Mouse (Mus musculus) heart, adult 18-20 months (tissue): ENCODE results near the gene Apoh. TPM values are rescaled to one million over a fixed set of nuclear protein-coding genes. Genes with fewer than 3 reads are reported as not detected.

ENCODE experiments used
- DNase-seq, 2 experiments: peaks; one replicate each; pipeline ENCODE4 v3.0.0; 2021 to 2022; ENCODE audit warnings: mixed read lengths in 1 of 2
- long read RNA-seq, 2 experiments: library from polyadenylated mRNA; stranded (forward); transcript quantifications; one replicate each; pipeline ENCODE4 v2.0.0; 2021
- total RNA-seq, 2 experiments: library from RNA; stranded (reverse); gene quantifications; 2 replicates each; pipeline ENCODE4 v1.2.3; 2021

The Apoh gene
- under 1 TPM in 1 of 2 experiments, not detected in 1; 0.22 TPM for total RNA-seq
- long read RNA-seq, experiment 1 = 0 reads
- long read RNA-seq, experiment 2 = 0 reads

- DNase-seq = peak; percentile 79 to 83
Observed at GRCm38 (mm10) chr11:108342781-108343768, at the start of gene Apoh. Gene Apoh (plus strand): TSS chr11:108343354.

- no peak for DNase-seq
Observed at GRCm38 (mm10) chr11:108293843-108294242, 49.3 kb upstream of the Apoh start.

DNA sequence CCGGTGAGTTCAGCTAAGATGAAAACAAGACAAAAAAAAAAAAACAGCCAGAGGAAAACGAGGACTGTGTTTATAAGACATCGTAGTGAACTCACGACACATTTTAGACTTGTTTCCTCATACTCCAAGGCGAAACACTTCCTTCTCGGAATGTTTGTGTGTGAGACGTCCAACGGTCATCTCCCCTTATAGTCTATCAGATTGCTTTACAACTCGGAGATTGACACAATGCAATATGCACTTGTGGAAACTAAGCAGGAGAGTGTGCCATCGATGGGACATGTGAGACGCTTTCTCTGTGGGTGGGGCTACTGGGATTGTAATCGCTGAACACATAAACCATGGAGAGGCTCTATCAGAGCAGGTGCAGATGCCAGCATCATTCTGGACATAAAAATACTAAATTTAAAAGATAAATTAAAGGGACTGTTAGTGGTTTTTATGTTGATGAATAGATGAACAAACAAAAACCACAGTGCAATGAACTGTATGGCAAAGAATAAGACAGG, 48.8 kb upstream of the Apoh start:
- no peak for DNase-seq

GRCm38 (mm10) chr11:108295373-108295772, 47.8 kb upstream of the Apoh start:
- DNase-seq = no peak

DNA sequence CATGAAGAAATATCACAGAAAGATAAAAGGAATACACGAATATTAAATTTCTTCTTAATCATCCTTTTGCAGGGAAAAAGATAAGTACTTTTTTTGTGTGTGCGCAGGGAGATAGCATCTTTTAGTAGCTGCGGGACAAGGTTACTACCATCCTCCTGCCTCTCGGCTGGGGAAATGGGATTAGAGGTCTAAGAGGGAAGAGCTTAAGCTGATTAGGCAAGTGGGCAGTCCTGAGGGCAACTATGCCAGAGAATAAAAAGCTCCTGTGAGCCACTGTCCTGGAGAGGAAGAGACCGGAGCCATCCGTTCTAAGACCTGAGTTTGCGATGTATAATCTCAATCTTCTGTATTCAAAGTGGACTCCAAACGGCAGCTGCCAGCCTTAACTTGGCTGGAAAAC, 45.2 kb upstream of the Apoh start:
- no peak for DNase-seq

- DNase-seq = peak; percentile 36 to 42
Observed at GRCm38 (mm10) chr11:108299913-108300312, 43.2 kb upstream of the Apoh start.

- DNase-seq = peak in 1 of 2 experiments; percentile 20
Observed at GRCm38 (mm10) chr11:108300443-108300842, 42.7 kb upstream of the Apoh start.

GRCm38 (mm10) chr11:108301036-108301435, 42.1 kb upstream of the Apoh start:
- peak in 1 of 2 experiments; percentile 20 for DNase-seq

- no peak for DNase-seq
Observed at GRCm38 (mm10) chr11:108301796-108302490, 41.2 kb upstream of the Apoh start.

DNA sequence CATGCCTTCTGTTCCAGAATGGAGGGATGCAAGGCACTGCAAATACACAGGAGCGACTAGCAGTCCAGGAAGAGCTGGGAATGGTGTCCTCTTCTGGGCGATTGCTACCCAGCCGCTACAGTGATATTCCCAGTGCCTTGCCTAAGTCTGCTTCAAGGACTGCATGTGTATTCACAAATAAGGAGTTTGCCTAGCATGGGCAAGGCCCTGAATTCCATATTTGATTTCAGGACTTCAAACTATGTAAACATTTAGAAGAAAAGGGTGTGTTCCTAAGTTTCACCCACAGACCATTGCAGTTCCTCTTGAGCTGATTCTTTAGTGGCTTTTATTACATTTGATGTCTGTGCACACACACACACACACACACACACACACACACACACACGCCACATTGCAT, 39.4 kb upstream of the Apoh start:
- DNase-seq = no peak

DNA sequence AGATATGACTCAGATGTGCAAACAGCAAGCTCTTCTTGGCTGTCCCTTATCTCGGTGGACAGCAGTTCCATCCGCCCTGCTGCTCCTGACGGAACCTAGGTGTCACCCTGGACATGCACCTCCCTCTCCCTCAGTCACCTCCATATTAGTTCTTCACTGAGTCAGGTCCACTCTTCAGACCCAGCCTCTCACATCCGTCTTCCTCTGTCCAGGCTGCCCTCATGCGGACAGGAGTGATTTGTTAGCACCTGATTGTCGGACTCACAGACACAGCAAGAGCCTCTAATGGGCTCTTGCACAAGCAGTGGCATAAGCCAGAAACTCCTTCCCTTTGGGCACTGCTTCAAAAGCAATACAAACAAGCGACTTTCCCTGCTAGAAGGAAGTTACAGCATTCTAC, 35.9 kb upstream of the Apoh start:
- peak in 1 of 2 experiments; percentile 15 for DNase-seq

GRCm38 (mm10) chr11:108308253-108308652, 34.9 kb upstream of the Apoh start:
- DNase-seq = no peak

DNA sequence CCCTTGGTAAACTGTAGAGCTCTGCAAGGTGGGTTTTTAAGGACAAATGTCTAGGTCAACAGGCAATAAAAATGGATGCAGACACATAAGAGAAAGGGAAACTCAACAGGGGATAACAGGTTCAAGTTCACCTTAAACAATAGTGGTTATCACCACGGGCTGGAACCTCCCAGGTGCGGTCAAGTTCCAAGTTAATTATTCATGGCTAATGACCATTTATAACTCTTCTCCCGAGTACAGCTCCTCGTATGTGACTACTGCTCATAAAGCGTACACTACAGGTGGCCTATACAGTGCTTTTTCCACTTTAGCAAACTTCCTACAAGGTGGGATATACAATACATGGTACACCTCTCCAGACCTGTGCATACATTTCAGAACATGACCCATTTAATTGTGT, 33.4 kb upstream of the Apoh start:
- no peak for DNase-seq

- no peak for DNase-seq
Observed at GRCm38 (mm10) chr11:108311912-108312311, 31.2 kb upstream of the Apoh start.

DNA sequence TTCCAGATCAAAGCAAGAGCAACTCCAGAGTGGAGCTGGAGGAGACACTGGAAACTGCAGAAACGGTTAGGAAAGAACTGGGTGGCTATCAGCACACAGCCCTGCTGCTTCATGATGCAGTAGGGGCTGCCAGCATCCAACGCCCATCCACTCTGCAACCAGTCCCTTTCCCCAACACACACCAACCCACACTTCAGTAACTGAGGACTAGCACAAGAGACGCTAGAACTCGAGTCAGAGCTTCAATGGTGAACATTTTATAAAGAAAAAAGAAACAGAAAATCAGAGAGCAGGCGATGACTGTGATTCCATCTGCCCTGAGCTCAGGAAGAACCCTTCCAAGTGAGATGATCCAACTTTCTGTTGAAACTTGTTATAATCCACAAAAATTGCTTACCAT, 30.6 kb upstream of the Apoh start:
- no peak for DNase-seq

DNA sequence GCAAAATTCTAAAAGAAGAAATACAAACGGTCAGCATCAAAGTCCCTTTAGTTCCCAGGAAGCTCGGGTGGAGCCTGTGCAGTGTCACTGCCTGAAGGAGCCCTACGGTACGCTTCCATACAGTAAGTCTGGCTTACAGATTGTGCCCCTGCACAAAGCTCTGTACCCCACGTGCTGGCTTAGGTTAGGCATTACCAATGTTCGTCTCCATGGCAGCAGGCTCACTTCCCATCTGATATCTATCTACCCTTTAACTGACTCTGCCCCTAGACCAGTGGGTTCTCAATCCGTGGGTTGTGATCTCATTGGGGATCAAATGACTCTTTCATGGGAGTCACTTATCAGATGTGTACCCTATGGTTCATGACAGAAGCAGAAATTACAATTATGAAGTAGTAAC, 27.4 kb upstream of the Apoh start:
- DNase-seq = no peak

GRCm38 (mm10) chr11:108317878-108318277, 25.3 kb upstream of the Apoh start:
- no peak for DNase-seq

GRCm38 (mm10) chr11:108319162-108319561, 24.0 kb upstream of the Apoh start:
- no peak for DNase-seq

DNA sequence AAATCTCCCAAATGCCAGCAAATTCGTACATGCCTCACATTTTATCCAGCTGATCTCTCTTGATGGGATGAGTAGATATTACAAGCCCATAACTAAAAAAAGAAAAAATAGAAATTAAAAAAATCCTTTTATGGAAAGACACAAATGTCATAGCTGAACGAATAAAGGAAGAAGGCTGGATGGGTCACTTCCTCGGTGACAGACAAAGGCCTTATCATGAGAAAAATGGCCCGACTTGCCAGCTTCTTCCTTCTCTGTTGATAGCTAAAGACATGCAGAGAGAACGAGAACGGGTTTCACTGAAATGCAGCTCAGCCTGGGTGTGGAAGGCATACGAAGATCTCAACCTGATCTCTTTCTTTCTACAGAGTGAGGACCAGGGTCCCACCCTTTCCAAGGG, 22.6 kb upstream of the Apoh start:
- DNase-seq = no peak

DNA sequence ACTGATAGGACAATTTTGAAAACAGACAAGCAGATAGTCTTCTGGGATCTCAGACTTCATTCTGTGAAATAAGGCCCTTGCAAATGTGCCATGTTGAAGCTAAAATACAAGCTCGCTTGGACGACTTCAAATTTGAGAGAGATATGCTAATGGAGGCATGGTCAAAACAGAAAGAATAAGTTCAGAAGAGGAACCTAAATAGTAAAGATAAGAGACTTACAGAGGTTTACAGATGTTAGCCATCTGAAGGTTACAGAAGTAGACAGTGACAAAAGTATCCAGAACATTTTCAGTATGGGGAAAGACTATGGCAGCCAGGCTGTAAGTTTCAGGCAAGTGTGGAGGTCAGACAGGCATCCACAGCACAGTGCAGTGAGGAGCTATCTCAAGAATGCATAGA, 21.0 kb upstream of the Apoh start:
- DNase-seq = no peak

DNA sequence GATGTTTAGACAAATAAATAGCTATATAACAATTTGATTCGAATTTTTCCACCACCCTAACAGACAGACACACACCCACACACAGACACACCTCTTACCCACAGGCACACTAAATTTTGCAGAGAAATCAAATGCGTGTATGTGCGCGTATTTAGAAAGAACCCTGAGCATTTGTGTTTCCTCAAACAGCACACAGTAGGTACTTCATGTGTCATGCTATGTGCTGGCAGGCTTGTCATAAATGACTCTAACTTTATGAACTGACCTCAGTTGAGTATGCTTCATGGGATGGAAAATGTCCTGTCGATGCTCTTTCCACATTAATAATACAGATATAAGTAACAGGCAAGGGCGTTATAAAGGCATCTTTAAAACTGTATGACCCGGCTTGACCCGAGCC, 17.2 kb upstream of the Apoh start:
- DNase-seq = no peak

GRCm38 (mm10) chr11:108330818-108331217, 12.3 kb upstream of the Apoh start:
- DNase-seq = no peak

DNA sequence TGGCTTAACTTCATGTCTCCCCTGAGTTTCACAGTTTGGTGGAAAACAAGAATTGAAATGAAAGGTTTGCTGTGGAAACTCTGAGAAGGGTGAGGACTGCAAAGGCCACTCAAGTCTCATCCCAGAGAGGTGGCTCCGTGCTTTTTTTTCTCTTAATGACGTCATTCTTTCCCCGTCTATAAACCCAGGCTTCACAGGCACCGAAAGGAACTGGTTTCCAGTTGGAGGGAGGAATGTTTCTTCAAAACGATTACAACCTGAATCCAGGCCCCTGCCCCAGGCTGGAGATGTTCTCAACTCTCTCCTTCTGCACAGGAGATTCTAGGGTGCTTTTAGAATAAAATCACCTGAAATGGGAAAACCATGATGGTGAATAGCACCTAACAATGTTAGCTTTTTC, 10.1 kb upstream of the Apoh start:
- DNase-seq = no peak
